Mouse (Mus musculus): ENCODE data around the gene Slc16a13. TPM values are rescaled to one million over a fixed set of nuclear protein-coding genes. Genes with fewer than 3 reads are reported as not detected.
"Not testable (repeated sequence)": the region's sequence is repeated elsewhere in the genome, so short reads cannot be mapped to it uniquely, and the experiment has no call there.

Gene Slc16a13
- polyA plus RNA-seq, 1 experiment from 2014 or later = 13.6 TPM

- Histone ChIP-seq H3K9ac (ENCODE audit: low read length) (no peak overlapping the region), H3K27ac (ENCODE audit: low read depth) (no peak overlapping the region), H3K4me3 (ENCODE audit: low read depth, low read length) (no peak overlapping the region), H3K4me1 (replicated peaks; ENCODE audit: control insufficient read depth, insufficient read depth, low read length) (no peaks in the 10 kb centered on the region), H3K27me3 (replicated peaks; ENCODE audit: control insufficient read depth, insufficient read depth, low read length) (no peaks in the 10 kb centered on the region), H3K36me3 (ENCODE audit: control insufficient read depth, insufficient read depth, low read length) (no peaks in the 10 kb centered on the region), H3K9me3 (ENCODE audit: control insufficient read depth, low read length) (0 out of 2 replicates have a peak, but pooled peaks cover 3% of the 10 kb centered on the region), H3K4me2 (ENCODE audit: low read length) (no peak overlapping the region)
- ATAC-seq (replicated peaks; ENCODE audit: low FRiP score, low TSS enrichment, low read depth) (no peak), DNase-seq (ENCODE audit: low spot score) (no peak)
- WGBS = 76% methylated on average over 11 of the region's 11 CpGs
Measured at GRCm38 (mm10) chr11:70178756-70179155, 42.1 kb downstream of the Slc16a13 start.

- Histone ChIP-seq H3K36me3 (ENCODE audit: control insufficient read depth, insufficient read depth, low read length) (no peaks in the 10 kb centered on the region), H3K4me2 (ENCODE audit: low read length) (no peak overlapping the region), H3K27ac (ENCODE audit: low read depth) (no peak overlapping the region), H3K9ac (ENCODE audit: low read length) (no peak overlapping the region), H3K4me3 (ENCODE audit: low read depth, low read length) (no peak overlapping the region), H3K4me1 (replicated peaks; ENCODE audit: control insufficient read depth, insufficient read depth, low read length) (no peaks in the 10 kb centered on the region), H3K27me3 (replicated peaks; ENCODE audit: control insufficient read depth, insufficient read depth, low read length) (no peaks in the 10 kb centered on the region), H3K9me3 (ENCODE audit: control insufficient read depth, low read length) (0 out of 2 replicates have a peak, but pooled peaks cover 3% of the 10 kb centered on the region)
- ATAC-seq (replicated peaks; ENCODE audit: low FRiP score, low TSS enrichment, low read depth) (no peak), DNase-seq (ENCODE audit: low spot score) (no peak)
- 85% methylated on average over 11 of the region's 11 CpGs for WGBS
Measured at GRCm38 (mm10) chr11:70178311-70178710, 42.6 kb downstream of the Slc16a13 start.

GRCm38 (mm10) chr11:70177647-70178046 is 43.2 kb downstream of the Slc16a13 start:
- DNase-seq (ENCODE audit: low spot score) (no peak), ATAC-seq (replicated peaks; ENCODE audit: low FRiP score, low TSS enrichment, low read depth) (no peak)
- Histone ChIP-seq H3K4me1 (replicated peaks; ENCODE audit: control insufficient read depth, insufficient read depth, low read length) (no peaks in the 10 kb centered on the region), H3K4me2 (ENCODE audit: low read length) (no peak overlapping the region), H3K4me3 (ENCODE audit: low read depth, low read length) (no peak overlapping the region), H3K27me3 (replicated peaks; ENCODE audit: control insufficient read depth, insufficient read depth, low read length) (no peaks in the 10 kb centered on the region), H3K27ac (ENCODE audit: low read depth) (no peak overlapping the region), H3K9ac (ENCODE audit: low read length) (no peak overlapping the region), H3K36me3 (ENCODE audit: control insufficient read depth, insufficient read depth, low read length) (no peaks in the 10 kb centered on the region), H3K9me3 (ENCODE audit: control insufficient read depth, low read length) (0 out of 2 replicates have a peak, but pooled peaks cover 3% of the 10 kb centered on the region)
- WGBS = 75% methylated on average over 8 of the region's 8 CpGs

- Histone ChIP-seq H3K9ac (ENCODE audit: low read length) (no peak overlapping the region), H3K36me3 (ENCODE audit: control insufficient read depth, insufficient read depth, low read length) (no peaks in the 10 kb centered on the region), H3K4me2 (ENCODE audit: low read length) (no peak overlapping the region), H3K27ac (ENCODE audit: low read depth) (no peak overlapping the region), H3K9me3 (ENCODE audit: control insufficient read depth, low read length) (0 out of 2 replicates have a peak, but pooled peaks cover 3% of the 10 kb centered on the region), H3K4me3 (ENCODE audit: low read depth, low read length) (no peak overlapping the region), H3K27me3 (replicated peaks; ENCODE audit: control insufficient read depth, insufficient read depth, low read length) (no peaks in the 10 kb centered on the region), H3K4me1 (replicated peaks; ENCODE audit: control insufficient read depth, insufficient read depth, low read length) (no peaks in the 10 kb centered on the region)
- 75% methylated on average over 4 of the region's 4 CpGs for WGBS
- no peak for ATAC-seq (replicated peaks; ENCODE audit: low FRiP score, low TSS enrichment, low read depth)
- DNase-seq (ENCODE audit: low spot score) = no peak
Measured at GRCm38 (mm10) chr11:70174491-70174890, 46.4 kb downstream of the Slc16a13 start.

GRCm38 (mm10) chr11:70172298-70172697 is 48.6 kb downstream of the Slc16a13 start:
- Histone ChIP-seq H3K4me2 (ENCODE audit: low read length) (no peak overlapping the region), H3K4me1 (replicated peaks; ENCODE audit: control insufficient read depth, insufficient read depth, low read length) (no peaks in the 10 kb centered on the region), H3K27me3 (replicated peaks; ENCODE audit: control insufficient read depth, insufficient read depth, low read length) (no peaks in the 10 kb centered on the region), H3K4me3 (ENCODE audit: low read depth, low read length) (no peak overlapping the region), H3K9ac (ENCODE audit: low read length) (no peak overlapping the region), H3K27ac (ENCODE audit: low read depth) (no peak overlapping the region), H3K36me3 (ENCODE audit: control insufficient read depth, insufficient read depth, low read length) (no peaks in the 10 kb centered on the region), H3K9me3 (ENCODE audit: control insufficient read depth, low read length) (no peaks in the 10 kb centered on the region)
- DNase-seq (ENCODE audit: low spot score) (no peak), ATAC-seq (replicated peaks; ENCODE audit: low FRiP score, low TSS enrichment, low read depth) (no peak)
- 54% methylated on average over 5 of the region's 5 CpGs for WGBS

GRCm38 (mm10) chr11:70171847-70172246 is 49.0 kb downstream of the Slc16a13 start:
- 52% methylated on average over 3 of the region's 3 CpGs for WGBS
- no peak for DNase-seq (ENCODE audit: low spot score)
- H3K4me1 ChIP-seq (replicated peaks; ENCODE audit: control insufficient read depth, insufficient read depth, low read length) = no peaks in the 10 kb centered on the region

GRCm38 (mm10) chr11:70171181-70171580 is 49.7 kb downstream of the Slc16a13 start:
- no peaks in the 10 kb centered on the region for H3K4me1 ChIP-seq (replicated peaks; ENCODE audit: control insufficient read depth, insufficient read depth, low read length)
- ATAC-seq (replicated peaks; ENCODE audit: low FRiP score, low TSS enrichment, low read depth) = no peak
- H3K36me3 ChIP-seq (ENCODE audit: control insufficient read depth, insufficient read depth, low read length) = no peaks in the 10 kb centered on the region
- 87% methylated on average over 7 of the region's 7 CpGs for WGBS
- H3K4me3 ChIP-seq (ENCODE audit: low read depth, low read length) = no peak overlapping the region
- H3K27me3 ChIP-seq (replicated peaks; ENCODE audit: control insufficient read depth, insufficient read depth, low read length) = no peaks in the 10 kb centered on the region
- H3K9ac ChIP-seq (ENCODE audit: low read length) = no peak overlapping the region
- no peaks in the 10 kb centered on the region for H3K9me3 ChIP-seq (ENCODE audit: control insufficient read depth, low read length)
- H3K4me2 ChIP-seq (ENCODE audit: low read length) = no peak overlapping the region
- no peak overlapping the region for H3K27ac ChIP-seq (ENCODE audit: low read depth)
- no peak for DNase-seq (ENCODE audit: low spot score)

More at GRCm38 (mm10) chr11:70171847-70172246, 49.0 kb downstream of the Slc16a13 start:
- ATAC-seq (replicated peaks; ENCODE audit: low FRiP score, low TSS enrichment, low read depth) = no peak
- Histone ChIP-seq H3K9ac (ENCODE audit: low read length) (no peak overlapping the region), H3K27ac (ENCODE audit: low read depth) (no peak overlapping the region), H3K9me3 (ENCODE audit: control insufficient read depth, low read length) (no peaks in the 10 kb centered on the region), H3K4me3 (ENCODE audit: low read depth, low read length) (no peak overlapping the region), H3K27me3 (replicated peaks; ENCODE audit: control insufficient read depth, insufficient read depth, low read length) (no peaks in the 10 kb centered on the region), H3K4me2 (ENCODE audit: low read length) (no peak overlapping the region), H3K36me3 (ENCODE audit: control insufficient read depth, insufficient read depth, low read length) (no peaks in the 10 kb centered on the region)

GRCm38 (mm10) chr11:70170291-70170690 is 50.6 kb downstream of the Slc16a13 start:
- H3K27ac ChIP-seq (ENCODE audit: low read depth) = no peak overlapping the region

GRCm38 (mm10) chr11:70169471-70169870 is 51.4 kb downstream of the Slc16a13 start:
- not testable (repeated sequence) for H3K4me2 ChIP-seq (ENCODE audit: low read length); ATAC-seq (replicated peaks; ENCODE audit: low FRiP score, low TSS enrichment, low read depth)
- 88% methylated on average over 7 of the region's 7 CpGs for WGBS

More at GRCm38 (mm10) chr11:70170291-70170690, 50.6 kb downstream of the Slc16a13 start:
- WGBS = 74% methylated on average over 7 of the region's 7 CpGs
- H3K4me1 ChIP-seq (replicated peaks; ENCODE audit: control insufficient read depth, insufficient read depth, low read length) = no peaks in the 10 kb centered on the region
- no peak overlapping the region for H3K9ac ChIP-seq (ENCODE audit: low read length)
- no peak for ATAC-seq (replicated peaks; ENCODE audit: low FRiP score, low TSS enrichment, low read depth)
- H3K4me3 ChIP-seq (ENCODE audit: low read depth, low read length) = no peak overlapping the region
- H3K4me2 ChIP-seq (ENCODE audit: low read length) = no peak overlapping the region
- H3K27me3 ChIP-seq (replicated peaks; ENCODE audit: control insufficient read depth, insufficient read depth, low read length) = no peaks in the 10 kb centered on the region
- H3K36me3 ChIP-seq (ENCODE audit: control insufficient read depth, insufficient read depth, low read length) = no peaks in the 10 kb centered on the region
- DNase-seq (ENCODE audit: low spot score) = no peak
- H3K9me3 ChIP-seq (ENCODE audit: control insufficient read depth, low read length) = no peaks in the 10 kb centered on the region

More at GRCm38 (mm10) chr11:70169471-70169870, 51.4 kb downstream of the Slc16a13 start:
- not testable (repeated sequence) for H3K36me3 ChIP-seq (ENCODE audit: control insufficient read depth, insufficient read depth, low read length); H3K27ac ChIP-seq (ENCODE audit: low read depth); DNase-seq (ENCODE audit: low spot score); H3K9ac ChIP-seq (ENCODE audit: low read length); H3K4me3 ChIP-seq (ENCODE audit: low read depth, low read length); H3K4me1 ChIP-seq (replicated peaks; ENCODE audit: control insufficient read depth, insufficient read depth, low read length); H3K27me3 ChIP-seq (replicated peaks; ENCODE audit: control insufficient read depth, insufficient read depth, low read length); H3K9me3 ChIP-seq (ENCODE audit: control insufficient read depth, low read length)

Measured in intestine, embryonic 14.5 days (tissue).